Mouse (Mus musculus): ENCODE data around the gene Vmp1. TPM values are rescaled to one million over a fixed set of nuclear protein-coding genes. Genes with fewer than 3 reads are reported as not detected.

Vmp1 gene
- polyA plus RNA-seq, 1 experiment from 2014 or later = 95.0 TPM

DNA sequence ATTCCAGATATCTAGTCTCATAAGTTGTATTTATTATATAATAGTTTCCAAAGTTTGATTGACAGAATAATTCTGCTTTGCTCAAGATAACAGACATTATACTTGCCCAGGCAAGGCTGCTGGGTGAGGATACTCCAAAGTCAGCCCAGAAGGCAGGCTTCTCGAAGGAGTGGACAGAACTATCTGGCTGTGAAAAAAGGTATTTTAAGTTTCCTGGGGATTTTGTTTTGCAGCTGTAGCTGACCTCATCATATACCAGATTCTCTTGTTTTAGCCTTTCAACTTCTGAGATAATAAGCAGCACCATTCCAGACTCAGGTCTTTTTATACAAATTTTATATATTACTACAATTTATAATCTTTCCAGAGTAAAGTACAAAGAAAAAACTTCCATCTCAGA lies 34.1 kb downstream of the Vmp1 start:
- Histone ChIP-seq H3K9me3 (replicated peaks; ENCODE audit: control insufficient read depth, low read length) (no peaks in the 10 kb centered on the region), H3K36me3 (ENCODE audit: control insufficient read depth, insufficient read depth) (no peaks in the 10 kb centered on the region), H3K27ac (ENCODE audit: low read length) (no peak overlapping the region), H3K4me1 (ENCODE audit: control insufficient read depth, insufficient read depth, low read length) (peaks cover 5% of the 10 kb centered on the region), H3K4me3 (ENCODE audit: low read length) (no peak overlapping the region), H3K27me3 (ENCODE audit: control insufficient read depth, insufficient read depth, low read length) (no peaks in the 10 kb centered on the region), H3K4me2 (ENCODE audit: low read depth, low read length) (no peak overlapping the region), H3K9ac (ENCODE audit: low read length) (no peak overlapping the region)
- ATAC-seq (replicated peaks; ENCODE audit: extremely low read depth, insufficient read depth, low FRiP score) = no peak
- WGBS = 81% methylated on average over 1 of the region's 1 CpGs

DNA sequence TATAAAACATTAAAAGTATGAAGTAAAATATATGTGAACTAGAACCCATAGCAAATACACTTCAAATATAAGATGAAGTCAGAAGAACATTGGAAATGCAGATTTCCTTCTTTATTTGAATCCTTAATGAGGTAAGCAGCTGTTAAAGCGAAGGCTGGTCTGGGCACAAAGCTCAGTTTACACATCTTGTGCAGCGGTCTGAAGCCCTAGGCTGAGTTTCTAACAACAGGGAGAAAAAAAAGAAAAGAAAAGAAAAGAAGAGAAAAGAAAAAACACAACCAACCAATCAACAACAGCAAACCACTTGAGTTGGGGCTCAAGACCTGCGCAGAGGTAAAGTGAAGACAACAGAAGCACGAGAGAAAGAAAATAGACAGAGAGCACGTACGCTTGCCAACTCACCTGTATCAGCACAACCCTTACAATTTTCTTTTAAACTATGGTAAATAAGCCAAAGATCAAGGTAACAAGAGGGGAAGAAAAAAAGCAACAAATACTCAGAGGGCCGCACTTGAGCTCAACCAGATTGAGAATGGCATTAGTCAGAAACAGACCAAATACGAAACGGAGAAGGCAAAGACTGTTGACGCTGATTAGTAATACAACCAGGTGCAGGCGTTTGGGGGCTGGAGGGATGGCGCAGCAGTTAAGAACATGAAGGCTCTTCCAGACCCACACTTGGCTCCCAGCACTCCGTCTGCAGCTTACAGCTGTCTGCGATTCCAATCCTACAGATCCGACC lies 35.8 kb downstream of the Vmp1 start:
- Histone ChIP-seq H3K27me3 (ENCODE audit: control insufficient read depth, insufficient read depth, low read length) (no peaks in the 10 kb centered on the region), H3K36me3 (ENCODE audit: control insufficient read depth, insufficient read depth) (no peaks in the 10 kb centered on the region), H3K4me3 (ENCODE audit: low read length) (no peak overlapping the region), H3K27ac (ENCODE audit: low read length) (no peak overlapping the region), H3K4me2 (ENCODE audit: low read depth, low read length) (no peak overlapping the region), H3K9me3 (replicated peaks; ENCODE audit: control insufficient read depth, low read length) (no peaks in the 10 kb centered on the region), H3K9ac (ENCODE audit: low read length) (no peak overlapping the region), H3K4me1 (ENCODE audit: control insufficient read depth, insufficient read depth, low read length) (peaks cover 5% of the 10 kb centered on the region)
- ATAC-seq (replicated peaks; ENCODE audit: extremely low read depth, insufficient read depth, low FRiP score) = no peak
- 87% methylated on average over 15 of the region's 15 CpGs for WGBS

DNA sequence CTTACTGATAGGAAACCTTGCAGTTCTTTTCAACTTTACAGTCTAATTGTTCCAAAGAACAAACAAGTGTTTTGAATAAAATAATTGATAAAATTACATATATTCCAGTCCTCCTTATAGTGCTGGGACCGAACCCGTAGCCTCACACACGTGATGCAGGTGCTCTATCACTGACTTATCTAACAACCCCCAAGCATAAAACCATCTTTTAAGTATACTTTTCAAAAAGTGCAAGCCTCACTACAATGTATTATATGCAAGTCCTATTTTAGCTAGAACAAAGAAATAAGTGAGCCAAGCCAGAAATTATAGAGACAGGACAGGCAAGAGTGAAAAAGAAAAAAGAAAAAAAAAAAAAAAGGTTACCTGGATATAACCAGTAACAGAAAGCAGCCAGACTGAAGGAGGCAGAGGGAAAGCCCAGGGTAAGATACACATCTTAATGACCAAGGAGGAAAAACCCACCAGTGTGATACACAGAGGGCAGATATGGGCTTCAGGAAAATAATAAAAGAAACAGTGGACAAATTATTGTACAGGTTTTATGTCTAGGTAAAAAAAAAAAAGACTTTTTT lies 36.7 kb downstream of the Vmp1 start:
- Histone ChIP-seq H3K4me1 (ENCODE audit: control insufficient read depth, insufficient read depth, low read length) (peaks cover 6% of the 10 kb centered on the region), H3K9ac (ENCODE audit: low read length) (no peak overlapping the region), H3K4me2 (ENCODE audit: low read depth, low read length) (peak overlapping the region; percentile 22; the same call in 1 of the 2 replicates), H3K4me3 (ENCODE audit: low read length) (no peak overlapping the region), H3K36me3 (ENCODE audit: control insufficient read depth, insufficient read depth) (no peaks in the 10 kb centered on the region), H3K27me3 (ENCODE audit: control insufficient read depth, insufficient read depth, low read length) (no peaks in the 10 kb centered on the region), H3K9me3 (replicated peaks; ENCODE audit: control insufficient read depth, low read length) (no peaks in the 10 kb centered on the region), H3K27ac (ENCODE audit: low read length) (peak overlapping the region; percentile 49)
- ATAC-seq (replicated peaks; ENCODE audit: extremely low read depth, insufficient read depth, low FRiP score) = no peak
- 65% methylated on average over 3 of the region's 3 CpGs for WGBS

DNA sequence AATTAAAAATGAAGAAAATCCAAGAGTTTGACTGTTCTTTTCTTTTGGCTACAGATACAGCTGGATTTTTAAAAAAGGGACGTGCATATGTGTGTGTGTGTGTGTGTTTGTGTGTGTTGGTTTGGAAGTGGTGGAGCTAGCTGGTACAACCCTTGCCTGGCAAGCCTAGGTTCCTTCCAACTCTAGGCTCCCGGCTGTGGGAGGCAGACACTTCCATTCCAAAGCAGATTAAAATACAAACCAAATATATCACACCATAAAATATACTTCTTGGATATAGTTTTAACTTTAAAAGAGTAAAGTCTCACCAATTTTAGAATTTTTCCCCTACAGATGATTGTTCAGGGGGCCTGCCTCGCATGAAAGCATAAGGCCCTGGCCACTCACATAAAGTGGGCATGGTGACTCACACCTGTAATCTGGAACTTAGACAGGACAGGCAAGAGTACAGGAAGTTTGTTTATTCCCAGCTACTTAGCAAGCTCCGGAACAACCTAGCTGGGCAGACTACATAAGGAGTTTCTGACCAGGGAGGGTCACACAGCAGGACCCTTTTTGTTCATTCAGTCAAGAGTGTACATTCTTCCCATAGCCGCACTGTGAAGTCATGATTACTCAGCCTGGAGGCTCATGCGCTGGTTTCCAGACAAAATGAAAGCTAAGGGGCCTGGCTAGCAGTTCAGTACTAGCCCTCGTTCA lies 37.4 kb downstream of the Vmp1 start:
- Histone ChIP-seq H3K27me3 (ENCODE audit: control insufficient read depth, insufficient read depth, low read length) (no peaks in the 10 kb centered on the region), H3K4me1 (ENCODE audit: control insufficient read depth, insufficient read depth, low read length) (peaks cover 8% of the 10 kb centered on the region), H3K36me3 (ENCODE audit: control insufficient read depth, insufficient read depth) (no peaks in the 10 kb centered on the region), H3K9me3 (replicated peaks; ENCODE audit: control insufficient read depth, low read length) (no peaks in the 10 kb centered on the region), H3K4me3 (ENCODE audit: low read length) (no peak overlapping the region), H3K9ac (ENCODE audit: low read length) (no peak overlapping the region), H3K4me2 (ENCODE audit: low read depth, low read length) (peak overlapping the region; percentile 22; the same call in 1 of the 2 replicates), H3K27ac (ENCODE audit: low read length) (peak overlapping the region; percentile 49)
- peak; percentile 91 for ATAC-seq (replicated peaks; ENCODE audit: extremely low read depth, insufficient read depth, low FRiP score)
- WGBS = 32% methylated on average over 7 of the region's 7 CpGs

DNA sequence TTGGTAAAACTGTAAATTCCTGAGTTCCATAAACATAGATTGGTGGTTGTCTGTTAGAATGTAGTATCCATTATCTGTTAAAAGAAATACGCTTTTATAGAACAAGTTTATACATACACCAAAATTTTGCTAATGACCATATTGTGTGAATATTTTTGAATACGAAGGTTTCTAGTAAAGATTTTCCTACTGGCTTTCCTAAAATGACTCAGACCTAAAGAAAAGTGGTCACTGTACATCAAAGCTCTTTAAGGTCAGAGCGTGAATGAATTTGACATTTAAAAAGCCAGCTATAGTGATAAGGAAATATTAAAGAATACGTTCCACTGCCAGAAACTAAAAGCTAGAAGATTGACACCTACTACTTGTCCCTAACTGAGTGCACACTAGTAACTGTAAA lies 39.1 kb downstream of the Vmp1 start:
- Histone ChIP-seq H3K9me3 (replicated peaks; ENCODE audit: control insufficient read depth, low read length) (no peaks in the 10 kb centered on the region), H3K36me3 (ENCODE audit: control insufficient read depth, insufficient read depth) (no peaks in the 10 kb centered on the region), H3K9ac (ENCODE audit: low read length) (no peak overlapping the region), H3K27ac (ENCODE audit: low read length) (no peak overlapping the region), H3K27me3 (ENCODE audit: control insufficient read depth, insufficient read depth, low read length) (no peaks in the 10 kb centered on the region), H3K4me1 (ENCODE audit: control insufficient read depth, insufficient read depth, low read length) (0 out of 2 replicates have a peak, but pooled peaks cover 4% of the 10 kb centered on the region), H3K4me2 (ENCODE audit: low read depth, low read length) (no peak overlapping the region), H3K4me3 (ENCODE audit: low read length) (no peak overlapping the region)
- WGBS = 88% methylated on average over 4 of the region's 4 CpGs
- no peak for ATAC-seq (replicated peaks; ENCODE audit: extremely low read depth, insufficient read depth, low FRiP score)

DNA sequence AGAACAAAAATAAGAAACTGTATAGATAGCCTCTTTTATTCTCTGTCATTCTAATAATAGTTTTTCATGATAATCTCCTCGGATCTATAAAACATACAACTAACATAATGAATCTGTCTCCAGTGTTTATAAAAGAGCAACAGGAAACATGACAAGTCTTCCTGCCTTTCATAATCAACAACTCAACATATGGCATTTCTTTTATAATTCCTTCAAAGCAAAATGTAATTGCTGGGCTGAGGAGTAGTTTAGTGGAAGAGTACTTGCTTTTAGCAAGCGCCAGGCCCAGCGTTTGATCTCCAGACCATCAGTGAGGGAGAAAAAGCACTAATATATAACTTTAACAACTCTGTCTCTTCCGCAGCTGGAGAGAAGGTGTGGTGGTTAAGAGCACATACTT lies 41.9 kb downstream of the Vmp1 start:
- Histone ChIP-seq H3K4me2 (ENCODE audit: low read depth, low read length) (no peak overlapping the region), H3K9me3 (replicated peaks; ENCODE audit: control insufficient read depth, low read length) (no peaks in the 10 kb centered on the region), H3K27me3 (ENCODE audit: control insufficient read depth, insufficient read depth, low read length) (no peaks in the 10 kb centered on the region), H3K4me3 (ENCODE audit: low read length) (no peak overlapping the region), H3K9ac (ENCODE audit: low read length) (no peak overlapping the region), H3K4me1 (ENCODE audit: control insufficient read depth, insufficient read depth, low read length) (0 out of 2 replicates have a peak, but pooled peaks cover 4% of the 10 kb centered on the region), H3K27ac (ENCODE audit: low read length) (peak overlapping the region; percentile 61), H3K36me3 (ENCODE audit: control insufficient read depth, insufficient read depth) (no peaks in the 10 kb centered on the region)
- 66% methylated on average over 4 of the region's 4 CpGs for WGBS
- no peak for ATAC-seq (replicated peaks; ENCODE audit: extremely low read depth, insufficient read depth, low FRiP score)

DNA sequence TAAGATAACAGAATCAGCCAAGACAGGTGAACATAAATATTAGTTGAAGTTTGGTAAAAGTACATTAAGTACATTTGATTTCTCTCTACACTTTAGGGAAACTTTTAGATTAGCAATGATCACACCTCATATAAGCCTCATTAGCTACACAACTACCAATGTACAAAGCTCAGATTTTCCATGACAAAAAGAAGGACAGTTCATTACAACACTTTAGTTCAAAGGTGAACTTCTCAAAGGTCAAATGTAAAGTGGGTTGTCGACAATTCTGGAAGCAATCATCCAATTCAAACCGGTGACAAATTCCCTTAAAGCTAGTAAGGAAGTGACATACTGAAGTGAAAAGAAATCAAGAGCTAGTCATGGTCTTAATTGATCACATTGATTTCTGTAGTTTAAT lies 45.9 kb downstream of the Vmp1 start:
- Histone ChIP-seq H3K4me3 (ENCODE audit: low read length) (no peak overlapping the region), H3K9ac (ENCODE audit: low read length) (no peak overlapping the region), H3K4me1 (ENCODE audit: control insufficient read depth, insufficient read depth, low read length) (0 out of 2 replicates have a peak, but pooled peaks cover 4% of the 10 kb centered on the region), H3K4me2 (ENCODE audit: low read depth, low read length) (no peak overlapping the region), H3K27ac (ENCODE audit: low read length) (no peak overlapping the region), H3K9me3 (replicated peaks; ENCODE audit: control insufficient read depth, low read length) (no peaks in the 10 kb centered on the region), H3K27me3 (ENCODE audit: control insufficient read depth, insufficient read depth, low read length) (no peaks in the 10 kb centered on the region), H3K36me3 (ENCODE audit: control insufficient read depth, insufficient read depth) (no peaks in the 10 kb centered on the region)
- whole genome bisulfite sequencing = 55% methylated on average over 2 of the region's 2 CpGs
- ATAC-seq (replicated peaks; ENCODE audit: extremely low read depth, insufficient read depth, low FRiP score) = no peak

DNA sequence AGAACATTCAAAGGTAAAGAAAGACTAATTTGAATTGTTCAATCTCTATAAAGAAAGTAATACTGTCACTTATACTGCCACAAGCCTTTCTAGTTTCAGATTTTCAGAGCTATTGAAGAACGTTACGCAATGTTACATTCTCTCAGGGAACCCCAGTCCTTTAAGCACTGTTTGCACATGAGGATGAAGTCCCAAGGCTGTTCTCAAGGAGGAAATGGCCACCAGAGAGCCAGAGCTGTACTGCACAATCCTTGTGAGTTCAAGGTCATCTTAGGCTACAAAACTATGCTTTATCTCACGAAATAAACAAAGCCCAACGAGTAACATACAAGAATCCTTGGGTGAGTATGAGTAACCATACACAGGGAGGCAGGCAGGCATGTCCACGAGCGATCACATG lies 49.2 kb downstream of the Vmp1 start:
- Histone ChIP-seq H3K4me3 (ENCODE audit: low read length) (no peak overlapping the region), H3K4me1 (ENCODE audit: control insufficient read depth, insufficient read depth, low read length) (no peaks in the 10 kb centered on the region), H3K4me2 (ENCODE audit: low read depth, low read length) (no peak overlapping the region), H3K27ac (ENCODE audit: low read length) (no peak overlapping the region), H3K36me3 (ENCODE audit: control insufficient read depth, insufficient read depth) (peaks cover 3% of the 10 kb centered on the region; the same call in 1 of the 2 replicates), H3K9me3 (replicated peaks; ENCODE audit: control insufficient read depth, low read length) (no peaks in the 10 kb centered on the region), H3K9ac (ENCODE audit: low read length) (no peak overlapping the region), H3K27me3 (ENCODE audit: control insufficient read depth, insufficient read depth, low read length) (no peaks in the 10 kb centered on the region)
- no peak for ATAC-seq (replicated peaks; ENCODE audit: extremely low read depth, insufficient read depth, low FRiP score)
- 83% methylated on average over 6 of the region's 6 CpGs for WGBS

DNA sequence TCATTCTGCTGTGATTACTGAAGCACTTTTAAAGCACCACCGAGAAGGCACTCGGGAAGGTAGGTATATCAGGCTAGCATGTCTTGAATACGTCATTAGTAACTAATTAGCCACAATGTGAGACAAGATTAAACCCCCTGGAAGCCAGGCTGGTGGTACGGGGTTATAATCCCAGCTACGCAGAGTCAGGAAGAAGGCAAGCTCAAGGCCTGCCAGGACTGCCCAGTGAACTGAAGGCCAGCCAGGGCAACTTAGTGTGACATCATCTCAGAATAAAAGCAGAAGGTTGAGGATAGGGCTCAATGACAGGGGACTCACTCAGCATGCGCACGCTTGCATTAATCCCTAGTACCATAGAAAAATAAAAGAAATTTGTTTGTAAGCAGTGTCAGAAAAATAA lies 53.7 kb downstream of the Vmp1 start:
- H3K4me3 ChIP-seq (ENCODE audit: low read length) = no peak overlapping the region
- no peaks in the 10 kb centered on the region for H3K4me1 ChIP-seq (ENCODE audit: control insufficient read depth, insufficient read depth, low read length)
- peaks cover 3% of the 10 kb centered on the region; the same call in 1 of the 2 replicates for H3K36me3 ChIP-seq (ENCODE audit: control insufficient read depth, insufficient read depth)
- no peak overlapping the region for H3K9ac ChIP-seq (ENCODE audit: low read length)
- no peaks in the 10 kb centered on the region for H3K9me3 ChIP-seq (replicated peaks; ENCODE audit: control insufficient read depth, low read length)
- ATAC-seq (replicated peaks; ENCODE audit: extremely low read depth, insufficient read depth, low FRiP score) = no peak
- 71% methylated on average over 7 of the region's 7 CpGs for WGBS
- no peaks in the 10 kb centered on the region for H3K27me3 ChIP-seq (ENCODE audit: control insufficient read depth, insufficient read depth, low read length)
- no peak overlapping the region for H3K4me2 ChIP-seq (ENCODE audit: low read depth, low read length)
- no peak overlapping the region for H3K27ac ChIP-seq (ENCODE audit: low read length)

Measured in heart, embryonic 16.5 days (tissue).